Mouse (Mus musculus) embryonic fibroblast, embryonic 13.5 days (primary cell): ENCODE measurements around the gene Zfp53. TPM values are rescaled to one million over a fixed set of nuclear protein-coding genes. Genes with fewer than 3 reads are reported as not detected.

Experiments used
- H3K27ac ChIP-seq: 2 replicates; pipeline ENCODE4 v1.5.1; 2012; ENCODE audit warnings: low read length, control low read depth, inconsistent platforms; ENCODE audit not compliant: insufficient read depth
- H3K4me1 ChIP-seq: 2 replicates; pipeline ENCODE4 v1.6.1; 2011; ENCODE audit warnings: low read length; ENCODE audit not compliant: control insufficient read depth, insufficient read depth
- H3K4me3 ChIP-seq: 2 replicates; pipeline ENCODE4 v1.5.1; 2011; ENCODE audit warnings: mild to moderate bottlenecking, control low read depth, low read length; ENCODE audit not compliant: insufficient read depth
- CTCF ChIP-seq: IDR thresholded peaks from 2 replicates; pipeline ENCODE4 v1.5.1; 2011; ENCODE audit warnings: mild to moderate bottlenecking, control low read depth, low read length, moderate library complexity, borderline replicate concordance; ENCODE audit not compliant: insufficient read depth
- POLR2A ChIP-seq: IDR thresholded peaks from 2 replicates; pipeline ENCODE4 v1.6.1; 2011; ENCODE audit warnings: low read depth, mild to moderate bottlenecking, control low read depth, low read length, moderate library complexity
- polyA plus RNA-seq: library from polyadenylated mRNA; stranded (reverse); fragments of >200 nt; gene quantifications from 2 replicates; pipeline ENCODE4 v1.2.4, GENCODE M21; 2011; ENCODE audit warnings: low read depth; ENCODE audit not compliant: missing spikeins, insufficient read length

Zfp53 gene
- polyA plus RNA-seq, 1 experiment, result 10.8 TPM

GRCm38 (mm10) chr17:21526270-21526669, 37.5 kb downstream of the Zfp53 start:
- Histone ChIP-seq H3K4me1 (no peaks in the 10 kb centered on the region), H3K4me3 (no peak overlapping the region)
- no peak for TF ChIP-seq POLR2A
- TF ChIP-seq CTCF, result no peak

DNA sequence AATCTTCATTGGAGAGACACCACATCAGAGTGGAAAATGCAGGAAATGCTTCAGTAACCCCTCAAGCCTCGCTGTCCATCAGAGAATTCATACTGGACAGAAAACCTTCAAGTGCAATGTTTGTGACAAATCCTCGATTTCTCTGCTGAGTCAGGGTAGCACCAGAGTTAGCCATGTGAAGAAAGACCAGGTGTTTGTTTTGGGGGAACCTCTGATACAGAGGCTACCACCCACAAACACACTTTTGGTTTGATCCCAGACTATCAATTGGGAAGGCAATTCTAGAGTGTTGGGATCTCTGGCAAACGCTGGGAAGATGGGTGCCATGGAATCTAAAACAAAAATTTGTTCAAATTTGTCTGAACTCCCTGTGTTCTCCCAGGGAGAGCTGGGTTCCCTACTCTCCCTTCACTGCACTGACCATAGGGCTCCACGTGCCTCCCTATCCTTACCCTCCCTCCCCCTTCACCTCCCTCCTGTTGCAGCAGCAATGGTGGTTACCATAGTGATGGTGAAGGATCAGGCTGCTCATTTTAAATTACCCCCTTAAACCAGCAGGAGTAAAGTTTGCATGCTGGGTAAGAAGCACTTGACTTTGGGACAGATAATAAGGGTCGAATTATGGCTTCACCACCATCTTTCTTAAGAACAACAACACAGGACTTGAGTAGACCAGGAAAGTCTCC, 42.0 kb downstream of the Zfp53 start:
- Histone ChIP-seq H3K4me3 (no peak overlapping the region), H3K4me1 (peaks cover 6% of the 10 kb centered on the region), H3K27ac (no peak overlapping the region)
- TF ChIP-seq POLR2A, result no peak
- TF ChIP-seq CTCF, result no peak

More at GRCm38 (mm10) chr17:21526270-21526669, 37.5 kb downstream of the Zfp53 start:
- H3K27ac ChIP-seq, result no peak overlapping the region

DNA sequence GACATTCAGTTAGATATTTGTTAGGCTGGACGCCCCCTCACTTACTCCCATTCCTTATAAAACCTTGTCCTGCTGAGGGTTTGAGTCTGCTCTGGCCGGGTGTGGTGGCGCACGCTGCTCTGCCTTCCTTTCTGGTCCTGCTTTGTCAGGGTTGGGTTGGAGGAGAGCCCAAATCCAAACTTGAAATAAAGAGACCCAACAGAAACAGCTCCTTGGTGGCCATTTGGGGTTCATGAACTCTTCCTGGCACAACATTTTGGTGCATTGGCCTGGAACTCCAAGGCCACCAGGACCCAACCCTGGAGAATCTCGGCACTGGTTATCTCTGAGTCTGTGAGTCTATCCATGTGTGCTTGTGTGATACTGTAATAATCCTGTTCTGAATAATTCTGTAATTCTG, 42.8 kb downstream of the Zfp53 start:
- no peak for TF ChIP-seq CTCF
- TF ChIP-seq POLR2A, result no peak
- Histone ChIP-seq H3K27ac (peak overlapping the region; percentile 95), H3K4me1 (peaks cover 6% of the 10 kb centered on the region), H3K4me3 (peak overlapping the region; percentile 53; the same call in 1 of the 2 replicates)

DNA sequence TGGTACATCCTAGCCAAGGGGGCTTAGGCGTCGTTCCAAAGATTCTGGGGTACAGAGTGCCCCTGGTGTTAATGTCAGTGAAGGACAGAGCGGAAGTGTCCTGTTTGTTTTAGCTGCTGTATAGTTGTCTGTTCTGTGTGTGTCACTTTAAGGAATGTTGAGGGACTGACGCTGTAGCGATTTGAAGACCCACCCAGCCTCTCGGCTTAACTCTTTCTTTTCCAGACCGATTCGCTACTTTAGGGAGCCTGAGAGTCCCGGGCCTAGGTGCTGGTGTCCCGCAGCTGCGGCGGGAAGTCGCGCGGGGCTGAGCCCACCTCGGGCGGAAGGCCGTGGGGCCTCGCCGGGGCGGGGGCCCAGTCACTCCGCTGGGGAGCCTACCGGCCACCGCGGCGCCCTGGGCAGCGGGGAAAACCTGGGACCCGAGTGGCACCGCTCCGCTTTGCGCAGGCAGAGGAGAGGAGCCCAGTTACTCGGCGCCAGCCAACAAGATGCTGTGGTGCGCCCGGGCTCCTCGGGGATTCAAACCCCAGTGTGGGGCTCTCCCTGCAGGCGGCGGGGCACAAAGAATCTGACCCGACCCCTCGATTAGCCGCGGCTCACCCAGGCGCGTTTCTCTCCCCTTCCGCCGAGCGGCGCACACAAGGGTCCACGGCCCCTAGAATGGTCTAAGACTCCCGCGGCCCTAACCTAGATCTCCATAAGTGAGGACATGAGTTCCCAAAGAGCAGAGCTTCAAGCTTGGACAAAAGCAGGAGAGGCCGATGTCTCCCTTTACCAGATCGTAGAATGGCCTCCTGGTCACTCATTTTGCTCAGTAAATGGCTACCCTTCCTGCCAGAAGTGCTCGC, 43.5 kb downstream of the Zfp53 start:
- Histone ChIP-seq H3K4me3 (peak overlapping the region; percentile 53), H3K4me1 (peaks cover 6% of the 10 kb centered on the region), H3K27ac (peak overlapping the region; percentile 95)
- TF ChIP-seq CTCF (no peak), POLR2A (peak; percentile 68)

- no peak overlapping the region for H3K4me3 ChIP-seq
- peak overlapping the region; percentile 87 for H3K27ac ChIP-seq
- TF ChIP-seq CTCF (no peak), POLR2A (no peak)
- H3K4me1 ChIP-seq, result peaks cover 6% of the 10 kb centered on the region
Measured at GRCm38 (mm10) chr17:21533961-21534360, 45.2 kb downstream of the Zfp53 start.

DNA sequence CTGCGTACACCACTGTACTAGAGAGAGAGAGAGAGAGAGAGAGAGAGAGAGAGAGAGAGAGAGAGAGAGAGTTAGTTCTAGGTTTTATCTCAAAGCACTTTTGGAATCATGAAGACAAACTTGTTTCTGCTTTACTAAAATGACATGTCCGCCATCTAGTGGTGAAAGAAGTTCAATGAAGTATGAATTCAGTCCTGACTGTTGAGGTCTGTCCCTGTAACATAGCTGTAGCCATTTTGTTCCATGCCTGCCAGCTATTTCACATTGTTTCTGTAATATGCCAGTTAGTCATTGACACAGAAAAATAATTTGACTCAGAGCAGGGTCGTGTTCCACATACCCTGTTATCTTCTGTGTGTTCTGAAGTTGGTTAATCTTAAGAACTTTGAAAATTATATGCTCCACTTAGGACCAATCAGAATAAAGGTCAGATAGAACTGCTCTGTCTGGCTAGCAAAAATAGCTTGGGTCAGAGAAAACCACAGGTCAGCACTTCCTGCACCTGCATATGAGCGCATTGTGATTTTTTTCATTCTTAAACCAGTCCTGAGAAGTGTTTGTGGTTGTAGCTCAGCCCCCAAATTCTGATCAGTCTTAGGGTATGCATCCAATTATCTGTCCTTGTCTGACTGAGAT, 45.8 kb downstream of the Zfp53 start:
- Histone ChIP-seq H3K27ac (peak overlapping the region; percentile 87), H3K4me3 (no peak overlapping the region), H3K4me1 (peaks cover 6% of the 10 kb centered on the region)
- TF ChIP-seq CTCF (0 out of 2 replicates have a peak, but pooled peaks have one; percentile 8), POLR2A (peak; percentile 22; the same call in 1 of the 2 replicates)

GRCm38 (mm10) chr17:21535096-21536001, 46.6 kb downstream of the Zfp53 start, which contains the start of gene Zfp52:
Gene Zfp52, plus strand, starts transcription at chr17:21535539.
- TF ChIP-seq POLR2A, result peak; percentile 80
- TF ChIP-seq CTCF, result no peak

DNA sequence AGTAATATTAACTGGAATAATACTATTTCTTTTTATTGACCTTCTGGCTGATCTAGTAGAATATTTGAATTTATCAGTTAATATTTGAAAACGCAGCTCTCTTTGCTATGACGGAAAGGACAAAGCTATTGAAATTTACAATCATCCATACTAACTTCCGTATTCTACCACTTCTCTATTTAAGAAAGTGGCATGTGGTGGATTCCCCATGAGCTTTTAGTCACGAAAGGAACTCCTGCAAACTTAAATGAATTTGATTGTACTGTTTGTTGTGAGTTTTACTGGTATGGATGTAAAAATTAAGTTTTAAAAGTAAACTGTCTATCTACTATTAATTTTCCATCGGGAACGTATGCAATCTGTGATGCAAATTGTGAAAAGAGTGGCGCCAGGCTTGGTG, 47.3 kb downstream of the Zfp53 start:
- Histone ChIP-seq H3K4me3 (peak overlapping the region; percentile 84), H3K4me1 (peaks cover 6% of the 10 kb centered on the region), H3K27ac (peak overlapping the region; percentile 79)
- TF ChIP-seq POLR2A (no peak), CTCF (no peak)

More at GRCm38 (mm10) chr17:21535096-21536001, 46.6 kb downstream of the Zfp53 start, which contains the start of gene Zfp52:
- Histone ChIP-seq H3K27ac (peak within 1 kb of the TSS; percentile 87), H3K4me3 (peak within 1 kb of the TSS; percentile 84), H3K4me1 (peaks cover 6% of the 10 kb centered on the region)
